Mouse (Mus musculus) MEL (cell line): ENCODE results near the gene Ppil2. TPM values are rescaled to one million over a fixed set of nuclear protein-coding genes. Genes with fewer than 3 reads are reported as not detected.

Experiments
- DNase-seq: peaks from one replicate; pipeline ENCODE4 v3.0.0; 2011; ENCODE audit warnings: low read depth, low spot score
- H3K27ac ChIP-seq: 2 replicates; pipeline ENCODE4 v1.5.1; 2012; ENCODE audit warnings: low read depth, mild to moderate bottlenecking, control low read depth, low read length, moderate library complexity; ENCODE audit not compliant: control insufficient read depth
- H3K27me3 ChIP-seq, 2 experiments: fragments of 150-350 bp in 1 of 2; sonication (generic) in 1 of 2; 2 replicates each; pipeline ENCODE4 v1.6.1; 2012; ENCODE audit warnings: low read length in 2 of 2, mild to moderate bottlenecking in 2 of 2, improper control_type of control experiment in 1 of 2, moderate library complexity in 1 of 2; ENCODE audit not compliant: insufficient read depth in 2 of 2, control insufficient read depth in 1 of 2
- H3K36me3 ChIP-seq, 2 experiments: 2 replicates each; pipeline ENCODE4 v1.6.1; 2012 to 2014; ENCODE audit warnings: low read length in 2 of 2, improper control_type of control experiment in 1 of 2, inconsistent platforms in 1 of 2, mild to moderate bottlenecking in 1 of 2; ENCODE audit not compliant: insufficient read depth in 2 of 2, control insufficient read depth in 1 of 2
- H3K4me1 ChIP-seq, 2 experiments: fragments of 150-350 bp in 1 of 2; sonication (generic) in 1 of 2; 2 replicates each; pipeline ENCODE4 v1.6.1; 2012; ENCODE audit warnings: low read length in 2 of 2, improper control_type of control experiment in 1 of 2, mild to moderate bottlenecking in 1 of 2; ENCODE audit not compliant: insufficient read depth in 2 of 2, control insufficient read depth in 1 of 2
- H3K4me3 ChIP-seq, 2 experiments: fragments of 150-350 bp in 1 of 2; sonication (generic) in 1 of 2; 2 replicates each; pipeline ENCODE4 v1.5.1; 2012; ENCODE audit warnings: low read depth in 2 of 2, low read length in 2 of 2, mild to moderate bottlenecking in 2 of 2, moderate library complexity in 2 of 2, control low read depth in 1 of 2, improper control_type of control experiment in 1 of 2; ENCODE audit not compliant: control insufficient read depth in 1 of 2, insufficient read depth in 1 of 2
- H3K79me2 ChIP-seq: 2 replicates; pipeline ENCODE4 v1.6.1; 2012; ENCODE audit warnings: mild to moderate bottlenecking, low read length, moderate library complexity; ENCODE audit not compliant: control insufficient read depth, poor library complexity, insufficient read depth
- H3K9ac ChIP-seq: 2 replicates; pipeline ENCODE4 v1.6.1; 2012; ENCODE audit warnings: low read depth, mild to moderate bottlenecking, control low read depth, low read length, moderate library complexity; ENCODE audit not compliant: control insufficient read depth, poor library complexity, severe bottlenecking
- H3K9me3 ChIP-seq: fragments of 150-350 bp; sonication (generic); replicated peaks from 2 replicates; pipeline ENCODE4 v1.6.1; 2012; ENCODE audit warnings: mild to moderate bottlenecking, low read length, improper control_type of control experiment, moderate library complexity; ENCODE audit not compliant: insufficient read depth
- CHD2 ChIP-seq: IDR thresholded peaks from 2 replicates; pipeline ENCODE4 v1.6.1; 2011; ENCODE audit warnings: low read length, improper control_type of control experiment
- CTCF ChIP-seq, 3 experiments: IDR thresholded peaks in 2 of 3; conservative IDR thresholded peaks in 1 of 3; 2 replicates each; pipeline ENCODE4 v1.5.1; 2011 to 2012; ENCODE audit warnings: low read length in 3 of 3, low read depth in 2 of 3, mild to moderate bottlenecking in 2 of 3, improper control_type of control experiment in 1 of 3, inconsistent platforms in 1 of 3, mixed read lengths in 1 of 3, moderate library complexity in 1 of 3; ENCODE audit not compliant: control insufficient read depth in 1 of 3, insufficient read depth in 1 of 3, poor library complexity in 1 of 3, severe bottlenecking in 1 of 3
- E2F4 ChIP-seq: IDR thresholded peaks from 2 replicates; pipeline ENCODE4 v1.6.1; 2011; ENCODE audit warnings: low read depth, low read length, improper control_type of control experiment, borderline replicate concordance
- ELF1 ChIP-seq: IDR thresholded peaks from 2 replicates; pipeline ENCODE4 v1.6.1; 2014; ENCODE audit warnings: low read depth, mild to moderate bottlenecking, inconsistent platforms, low read length, improper control_type of control experiment, moderate library complexity
- EP300 ChIP-seq, 2 experiments: IDR thresholded peaks; 2 replicates each; pipeline ENCODE4 v1.6.1; 2011; ENCODE audit warnings: improper control_type of control experiment in 2 of 2, low read length in 2 of 2, low read depth in 1 of 2, mild to moderate bottlenecking in 1 of 2
- GATA1 ChIP-seq: IDR thresholded peaks from 2 replicates; pipeline ENCODE4 v1.6.1; 2011; ENCODE audit warnings: low read depth, low read length, improper control_type of control experiment
- HCFC1 ChIP-seq: IDR thresholded peaks from 2 replicates; pipeline ENCODE4 v1.6.1; 2012; ENCODE audit warnings: low read depth, mild to moderate bottlenecking, inconsistent platforms, low read length, improper control_type of control experiment, moderate library complexity
- JUND ChIP-seq: IDR thresholded peaks from 2 replicates; pipeline ENCODE4 v1.6.1; 2011; ENCODE audit warnings: low read depth, mild to moderate bottlenecking, improper control_type of control experiment, low read length
- KAT2A ChIP-seq: conservative IDR thresholded peaks from 2 replicates; pipeline ENCODE4 v1.6.1; 2012; ENCODE audit warnings: low read depth, low read length, improper control_type of control experiment, inconsistent platforms
- MAFK ChIP-seq: IDR thresholded peaks from 2 replicates; pipeline ENCODE4 v1.6.1; 2011; ENCODE audit warnings: low read depth, mild to moderate bottlenecking, low read length, improper control_type of control experiment, borderline replicate concordance
- MAX ChIP-seq: IDR thresholded peaks from 2 replicates; pipeline ENCODE4 v1.6.1; 2011; ENCODE audit warnings: low read length, improper control_type of control experiment
- MAZ ChIP-seq: IDR thresholded peaks from 2 replicates; pipeline ENCODE4 v1.6.1; 2012; ENCODE audit warnings: low read depth, mild to moderate bottlenecking, inconsistent platforms, low read length, improper control_type of control experiment
- MEF2A ChIP-seq: IDR thresholded peaks from 2 replicates; pipeline ENCODE4 v1.6.1; 2014; ENCODE audit warnings: low read depth, mild to moderate bottlenecking, inconsistent platforms, low read length, improper control_type of control experiment; ENCODE audit not compliant: poor library complexity, insufficient replicate concordance, severe bottlenecking; ENCODE audit errors: extremely low read depth
- MYC ChIP-seq: IDR thresholded peaks from 2 replicates; pipeline ENCODE4 v1.6.1; 2011; ENCODE audit warnings: low read depth, mild to moderate bottlenecking, low read length, improper control_type of control experiment, moderate library complexity
- NELFE ChIP-seq: IDR thresholded peaks from 2 replicates; pipeline ENCODE4 v1.6.1; 2011; ENCODE audit warnings: low read depth, low read length, improper control_type of control experiment
- NRF1 ChIP-seq: IDR thresholded peaks from 2 replicates; pipeline ENCODE4 v1.6.1; 2014; ENCODE audit warnings: low read depth, mild to moderate bottlenecking, inconsistent platforms, low read length, improper control_type of control experiment, moderate library complexity; ENCODE audit not compliant: poor library complexity, insufficient read depth, severe bottlenecking
- POLR2A ChIP-seq, 2 experiments: IDR thresholded peaks; 2 replicates each; pipeline ENCODE4 v1.6.1; 2011 to 2012; ENCODE audit warnings: low read length in 2 of 2, mild to moderate bottlenecking in 2 of 2, control low read depth in 1 of 2, improper control_type of control experiment in 1 of 2, low read depth in 1 of 2, moderate library complexity in 1 of 2; ENCODE audit not compliant: control insufficient read depth in 1 of 2, insufficient read depth in 1 of 2, poor library complexity in 1 of 2
- POLR2AphosphoS5 ChIP-seq: IDR thresholded peaks from 2 replicates; pipeline ENCODE4 v1.6.1; 2012; ENCODE audit warnings: low read depth, borderline replicate concordance, mild to moderate bottlenecking, inconsistent platforms, low read length, moderate library complexity, mixed read lengths
- RAD21 ChIP-seq: IDR thresholded peaks from 2 replicates; pipeline ENCODE4 v1.6.1; 2011; ENCODE audit warnings: mild to moderate bottlenecking, low read depth, low read length, improper control_type of control experiment
- SIN3A ChIP-seq: IDR thresholded peaks from 2 replicates; pipeline ENCODE4 v1.6.1; 2012; ENCODE audit warnings: low read length, improper control_type of control experiment, inconsistent platforms
- TAL1 ChIP-seq: IDR thresholded peaks from 2 replicates; pipeline ENCODE4 v1.6.1; 2012; ENCODE audit warnings: mild to moderate bottlenecking, inconsistent platforms, low read length, moderate library complexity, mixed read lengths
- TBP ChIP-seq: IDR thresholded peaks from 2 replicates; pipeline ENCODE4 v1.8.0; 2011; ENCODE audit warnings: low read depth, low read length, improper control_type of control experiment
- TCF12 ChIP-seq: IDR thresholded peaks from 2 replicates; pipeline ENCODE4 v1.6.1; 2014; ENCODE audit warnings: low read depth, mild to moderate bottlenecking, inconsistent platforms, low read length, improper control_type of control experiment, moderate library complexity
- ZKSCAN1 ChIP-seq: IDR thresholded peaks from 2 replicates; pipeline ENCODE4 v1.6.1; 2012; ENCODE audit warnings: low read depth, mild to moderate bottlenecking, inconsistent platforms, low read length, improper control_type of control experiment, moderate library complexity
- ZMIZ1 ChIP-seq: IDR thresholded peaks from 2 replicates; pipeline ENCODE4 v1.6.1; 2012; ENCODE audit warnings: low read depth, mild to moderate bottlenecking, inconsistent platforms, low read length, improper control_type of control experiment, moderate library complexity
- ZNF384 ChIP-seq: IDR thresholded peaks from 2 replicates; pipeline ENCODE4 v1.6.1; 2012; ENCODE audit warnings: low read depth, mild to moderate bottlenecking, inconsistent platforms, low read length, improper control_type of control experiment
- polyA plus RNA-seq, 2 experiments: library from polyadenylated mRNA; stranded (reverse) in 1 of 2; unstranded in 1 of 2; fragments of >175 nt in 1 of 2; fragments of >200 nt in 1 of 2; gene quantifications; 2 replicates each; pipeline versions ENCODE4 v1.2.1 to v1.2.4; 2012; ENCODE audit warnings: low replicate concordance in 2 of 2, low read depth in 1 of 2; ENCODE audit not compliant: insufficient read length in 2 of 2, insufficient read depth in 1 of 2, missing spikeins in 1 of 2
- total RNA-seq: library from RNA; depleted of rRNA; stranded (reverse); fragments of 300-350 nt; gene quantifications from 2 replicates; pipeline ENCODE4 v1.2.3, GENCODE M21; 2012

Ppil2 gene
- total and polyA plus RNA-seq, 3 experiments = 62.9 to 81.2 TPM; not detected in 1

- TF ChIP-seq ZNF384 (no peak), NRF1 (peak; percentile 62), POLR2A (IDR thresholded peaks at IDR 0.05; ENCODE audit: control insufficient read depth in 1 of 2, insufficient read depth in 1 of 2, low read depth in 1 of 2, low read length in 2 of 2, poor library complexity in 1 of 2) (peak; percentile 82 to 95), HCFC1 (no peak), TBP (peak; percentile 92), MYC (peak; percentile 93), SIN3A (peak; percentile 79), POLR2AphosphoS5 (no peak; the same call in 1 of the 2 replicates), CHD2 (no peak), RAD21 (no peak), ZMIZ1 (peak; percentile 76), JUND (no peak)
- TF ChIP-seq, all 39 proteins: peak for 14
These were observed 13.9 kb upstream of the Ppil2 start, which contains the start of gene 2610318N02Rik (continued) for GRCm38 (mm10) chr16:17124871-17125520.

- Histone ChIP-seq H3K27ac (peak overlapping the region; percentile 22), H3K79me2 (peaks cover 12% of the 10 kb centered on the region)
- DNase-seq = peak; percentile 53
These were observed 13.2 kb upstream of the Ppil2 start for GRCm38 (mm10) chr16:17124119-17124870.

GRCm38 (mm10) chr16:17121569-17121968, 10.5 kb upstream of the Ppil2 start:
- Histone ChIP-seq H3K27me3 (no peaks in the 10 kb centered on the region), H3K9me3 (no peaks in the 10 kb centered on the region), H3K4me3 (no peak overlapping the region), H3K79me2 (peaks cover 12% of the 10 kb centered on the region), H3K4me1 (peaks cover 0 to 6% of the 10 kb centered on the region in 2 experiments; a peak in 1 of 4 replicates), H3K36me3 (peaks cover 0 to 10% of the 10 kb centered on the region in 2 experiments; a peak in 2 of 4 replicates), H3K27ac (no peak overlapping the region), H3K9ac (no peak overlapping the region)
- no peak for DNase-seq
- TF ChIP-seq CTCF (IDR thresholded peaks at IDR 0.05 in 2 of 3, conservative IDR thresholded peaks at IDR 0.05 in 1 of 3; ENCODE audit: control insufficient read depth in 1 of 3, insufficient read depth in 1 of 3, low read depth in 2 of 3, low read length in 3 of 3, poor library complexity in 1 of 3, severe bottlenecking in 1 of 3) (no peak), TAL1 (no peak), HCFC1 (no peak), MAX (no peak), MAZ (no peak), GATA1 (no peak), MEF2A (no peak), ELF1 (no peak), POLR2A (IDR thresholded peaks at IDR 0.05; ENCODE audit: control insufficient read depth in 1 of 2, insufficient read depth in 1 of 2, low read depth in 1 of 2, low read length in 2 of 2, poor library complexity in 1 of 2) (no peak), EP300 (IDR thresholded peaks at IDR 0.05; ENCODE audit: low read depth in 1 of 2, low read length in 2 of 2) (no peak), TCF12 (no peak), NELFE (no peak), KAT2A (no peak), ZNF384 (no peak), E2F4 (no peak), NRF1 (no peak)

More at GRCm38 (mm10) chr16:17124119-17124870, 13.2 kb upstream of the Ppil2 start:
- H3K4me1 ChIP-seq = peaks cover 0 to 6% of the 10 kb centered on the region in 2 experiments; a peak in 1 of 4 replicates
- peak overlapping the region; percentile 68 to 90 for H3K4me3 ChIP-seq
- no peaks in the 10 kb centered on the region for H3K9me3 ChIP-seq
- H3K27me3 ChIP-seq = no peaks in the 10 kb centered on the region
- H3K9ac ChIP-seq = peak overlapping the region; percentile 75
- TF ChIP-seq ZKSCAN1 (peak; percentile 42; the same call in 1 of the 2 replicates), ELF1 (no peak), NELFE (no peak), EP300 (IDR thresholded peaks at IDR 0.05; ENCODE audit: low read depth in 1 of 2, low read length in 2 of 2) (no peak), TCF12 (no peak), CHD2 (no peak), MAFK (no peak), MAZ (no peak)
- H3K36me3 ChIP-seq = peaks cover 0 to 10% of the 10 kb centered on the region in 2 experiments; a peak in 2 of 4 replicates
